Mouse (Mus musculus) retina, postnatal 7 days (tissue): ENCODE results near the gene Fto.

ENCODE experiments used
- DNase-seq: peaks from one replicate; pipeline ENCODE4 v3.0.0-alpha.2; 2012; ENCODE audit warnings: low read depth, low spot score

Gene Fto

GRCm38 (mm10) chr8:91611723-91612362, 298.5 kb downstream of the Fto start:
- DNase-seq: no peak

DNA sequence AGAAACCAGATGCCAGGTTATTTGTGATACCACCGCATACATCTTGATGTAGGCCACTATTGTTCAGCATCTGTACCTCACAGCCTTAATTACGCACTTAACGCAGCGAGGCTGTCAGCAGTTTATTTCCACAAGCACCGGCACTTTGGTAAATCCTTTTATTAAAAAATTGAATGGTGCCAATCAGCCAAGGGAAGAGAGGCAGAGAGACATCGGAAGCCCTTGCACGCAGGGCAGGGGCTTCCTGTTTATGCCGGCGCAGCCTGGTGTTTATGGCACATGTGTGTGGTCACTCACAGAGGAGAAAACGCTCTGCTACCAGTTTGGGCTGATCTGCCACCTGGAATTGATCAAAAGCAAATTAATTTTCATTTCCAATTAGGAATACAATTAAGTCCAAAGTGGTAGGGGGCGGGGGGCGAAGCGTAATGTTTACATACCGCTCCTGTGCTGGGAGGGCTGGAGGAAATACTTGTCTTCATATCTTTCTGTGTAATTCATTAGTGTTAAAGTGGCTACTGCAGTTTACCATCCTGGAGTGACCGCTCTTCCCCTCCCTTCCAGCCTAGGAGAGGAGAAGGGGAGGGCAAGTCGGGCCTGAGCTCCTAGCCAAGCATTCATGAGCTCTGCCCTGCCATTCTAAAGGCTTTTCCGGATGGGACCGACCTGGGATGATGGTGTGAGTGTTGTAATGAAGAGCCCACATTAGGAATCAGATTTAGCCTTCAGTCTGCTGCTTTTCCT, 299.2 kb downstream of the Fto start:
- DNase-seq: no peak

DNA sequence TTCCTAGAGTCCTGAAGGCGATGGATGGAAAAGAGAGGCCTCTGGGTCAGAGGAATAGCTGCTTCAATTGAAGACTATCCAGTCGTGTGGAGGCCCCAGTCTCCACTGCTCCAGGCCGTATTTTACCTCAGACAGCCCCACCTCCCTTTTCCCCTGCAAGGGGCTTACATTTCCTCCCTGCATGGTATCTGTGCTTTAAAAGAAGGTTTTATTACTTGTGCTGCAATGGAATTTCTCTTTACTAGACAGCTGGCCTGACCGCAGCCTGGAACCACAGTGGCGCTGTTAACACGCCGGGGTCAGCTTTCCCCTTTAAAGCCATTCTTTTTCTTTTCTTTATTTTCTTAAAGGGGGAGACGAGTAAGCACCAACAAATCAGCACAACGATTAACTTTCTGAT, 300.3 kb downstream of the Fto start:
- DNase-seq: no peak

DNA sequence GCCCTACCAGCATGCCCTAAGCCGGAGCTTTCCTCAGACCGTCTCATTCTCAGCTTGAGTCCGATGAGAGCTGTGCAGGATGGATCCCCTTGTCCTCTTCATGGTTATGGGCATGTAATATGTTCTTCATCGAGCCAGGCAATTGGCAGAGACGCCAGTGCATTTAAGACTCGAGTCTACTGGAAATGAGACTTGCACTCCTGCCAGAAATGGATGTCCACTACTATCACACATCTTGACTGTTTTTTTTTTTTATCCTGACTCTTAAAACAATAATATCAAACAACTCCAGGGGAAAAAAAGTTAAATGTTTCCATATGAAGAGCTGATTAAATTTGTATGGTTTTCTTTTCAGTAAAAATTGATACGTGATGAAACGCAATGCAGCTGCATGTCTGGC, 301.9 kb downstream of the Fto start:
- DNase-seq: no peak

- no peak for DNase-seq
These were observed 302.7 kb downstream of the Fto start for GRCm38 (mm10) chr8:91615781-91616683.

DNA sequence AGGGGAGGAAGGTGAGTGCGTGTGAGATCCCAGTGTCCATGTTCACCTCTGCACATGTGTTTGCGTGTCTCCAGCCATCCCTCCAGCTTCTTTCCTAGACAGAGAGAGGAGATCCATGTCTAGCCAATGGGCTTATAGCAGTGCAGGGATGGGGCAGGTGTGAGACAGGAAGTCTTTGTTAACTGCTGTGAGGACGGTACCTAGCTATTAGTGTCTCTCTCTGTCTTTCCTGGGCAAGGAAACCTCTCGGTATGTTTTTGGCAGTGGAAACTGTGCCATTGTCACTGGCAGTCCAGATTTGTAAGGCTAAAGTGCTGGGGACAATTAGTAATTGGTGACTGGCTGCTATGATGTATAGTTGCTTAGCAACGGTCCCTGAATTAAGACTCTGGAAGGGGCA, 304.4 kb downstream of the Fto start:
- DNase-seq: no peak

GRCm38 (mm10) chr8:91622757-91623156, 309.4 kb downstream of the Fto start:
- DNase-seq: no peak

DNA sequence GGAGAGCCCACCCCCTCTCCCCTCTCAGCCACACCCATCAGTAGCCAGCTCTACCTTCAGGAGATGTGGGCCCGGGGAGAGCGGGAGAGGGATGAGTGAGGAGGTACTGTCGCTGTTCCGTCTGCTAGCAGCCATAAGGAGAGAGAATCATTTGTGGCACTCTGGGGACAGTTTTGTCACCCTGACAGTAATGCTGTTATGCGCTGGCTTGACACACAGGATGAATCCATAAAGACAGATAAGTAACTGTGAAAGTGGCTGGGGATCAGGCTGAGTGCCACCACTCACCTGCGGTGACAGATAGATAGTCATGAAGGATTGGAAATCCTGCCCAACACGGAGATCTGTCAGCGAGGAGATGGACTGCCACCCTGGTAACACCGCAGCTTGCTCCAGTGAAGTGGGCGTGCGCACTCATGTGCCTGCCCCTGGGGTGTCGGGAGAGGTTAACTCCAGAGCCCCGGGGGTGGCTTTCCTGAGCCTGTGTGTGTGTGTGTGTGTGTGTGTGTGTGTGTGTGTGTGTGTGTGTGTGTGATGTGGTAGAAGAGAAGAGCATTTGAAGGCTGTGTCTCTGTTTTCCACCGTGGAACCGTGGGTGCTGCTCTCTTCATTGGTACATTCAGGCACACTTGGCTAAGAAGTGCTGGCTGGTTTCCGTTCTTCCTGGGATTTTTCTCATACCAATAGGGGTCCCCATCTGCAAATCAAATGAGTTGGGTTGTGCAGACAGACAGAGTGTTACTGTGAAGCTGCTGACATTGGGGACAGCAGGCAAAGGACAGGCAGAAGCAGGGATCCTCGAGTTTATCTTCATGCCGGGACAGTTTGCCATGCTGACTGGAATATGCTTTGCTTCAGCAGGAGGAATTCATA, 312.6 kb downstream of the Fto start:
- DNase-seq: no peak

- DNase-seq: no peak
These were observed 316.3 kb downstream of the Fto start for GRCm38 (mm10) chr8:91629594-91629993.

GRCm38 (mm10) chr8:91630320-91631033, 317.2 kb downstream of the Fto start:
- no peak for DNase-seq

- DNase-seq: no peak
These were observed 319.1 kb downstream of the Fto start for GRCm38 (mm10) chr8:91632411-91632810.

DNA sequence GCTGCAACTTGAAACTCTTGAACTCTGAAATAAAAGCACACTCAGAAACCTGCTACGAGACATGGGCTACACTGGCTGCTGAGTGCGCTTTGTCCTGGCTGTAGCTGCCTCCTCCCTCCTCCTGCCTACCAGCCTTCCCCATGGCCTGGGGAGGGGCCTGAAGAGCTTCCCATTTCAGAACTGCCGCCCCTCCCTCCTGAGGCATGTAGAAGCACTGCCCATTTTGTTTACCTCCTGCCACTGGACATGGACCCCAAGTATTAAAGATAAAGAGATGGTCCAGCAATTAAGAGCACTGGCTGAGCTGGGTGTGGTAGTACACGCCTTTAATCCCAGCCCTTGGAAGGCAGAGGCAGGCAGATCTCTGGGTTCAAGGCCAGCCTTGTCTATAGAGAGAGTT, 322.1 kb downstream of the Fto start:
- no peak for DNase-seq

- no peak for DNase-seq
These were observed 323.6 kb downstream of the Fto start for GRCm38 (mm10) chr8:91636887-91637286.

- DNase-seq: no peak
These were observed 324.4 kb downstream of the Fto start for GRCm38 (mm10) chr8:91637684-91638083.

DNA sequence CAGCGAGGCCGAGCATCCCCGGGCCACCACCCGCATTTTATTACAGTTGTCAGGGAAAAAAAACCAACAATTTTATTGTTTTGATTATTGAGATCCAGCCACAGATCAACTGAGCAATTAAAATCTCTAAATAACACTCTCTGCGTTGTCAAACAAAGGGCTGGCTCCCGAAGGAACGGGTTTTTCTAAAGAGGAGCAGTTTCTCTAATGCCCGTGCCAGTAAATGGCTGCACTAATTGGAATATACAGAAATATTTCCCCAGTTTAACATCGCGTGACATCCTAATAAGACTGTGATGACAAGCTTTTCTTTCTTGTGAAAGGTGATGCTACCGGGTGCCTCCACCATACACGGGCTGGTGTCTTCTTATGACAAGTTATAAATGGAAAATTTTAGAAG, 324.9 kb downstream of the Fto start:
- DNase-seq: no peak

GRCm38 (mm10) chr8:91640471-91640870, 327.1 kb downstream of the Fto start:
- no peak for DNase-seq

GRCm38 (mm10) chr8:91645484-91645883, 332.2 kb downstream of the Fto start:
- DNase-seq: no peak

DNA sequence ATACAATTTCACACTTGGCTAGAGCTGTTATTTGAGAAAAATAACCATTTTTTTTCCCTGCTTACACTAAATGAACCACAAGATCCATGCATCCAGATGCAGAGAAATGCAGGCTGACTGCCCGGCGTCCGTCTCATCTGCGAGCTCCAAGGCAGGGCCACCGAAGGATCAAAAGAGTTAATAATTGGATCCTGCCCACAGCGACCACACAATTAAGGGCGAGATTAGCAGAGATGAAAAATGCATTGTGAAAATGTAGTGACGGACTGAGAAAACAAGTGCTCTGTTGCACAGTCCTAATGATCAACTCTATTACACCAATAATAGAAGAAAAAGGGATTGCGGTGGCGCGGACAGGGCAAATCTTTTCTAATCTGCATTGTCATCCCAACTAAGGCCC, 334.6 kb downstream of the Fto start:
- no peak for DNase-seq

- no peak for DNase-seq
These were observed 335.5 kb downstream of the Fto start for GRCm38 (mm10) chr8:91648776-91649175.

- DNase-seq: no peak
These were observed 340.2 kb downstream of the Fto start for GRCm38 (mm10) chr8:91653561-91653960.

DNA sequence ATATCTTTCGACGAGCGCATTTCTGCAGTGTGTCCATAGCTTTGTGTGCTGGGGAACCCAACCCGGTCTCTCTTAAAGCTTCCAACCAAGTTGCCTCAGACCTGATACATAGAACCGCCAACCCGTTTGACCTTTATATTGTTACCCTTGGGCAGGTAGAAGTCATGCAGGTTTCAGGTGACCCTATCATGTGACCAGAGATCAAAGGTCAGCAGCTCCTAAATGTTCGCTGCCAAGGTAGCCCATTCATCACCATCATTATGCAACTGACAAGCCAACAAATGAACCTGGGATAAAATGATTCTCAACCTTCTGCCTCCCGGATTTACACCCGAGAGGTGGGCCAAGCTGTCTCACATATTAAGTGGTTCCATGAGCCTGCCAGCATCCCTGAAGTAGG, 344.1 kb downstream of the Fto start:
- no peak for DNase-seq
